Mouse (Mus musculus) embryonic facial prominence, embryonic 15.5 days (tissue): ENCODE measurements around the gene Ctdspl. TPM values are rescaled to one million over a fixed set of nuclear protein-coding genes. Genes with fewer than 3 reads are reported as not detected.

Experiments
- microRNA-seq: library from miRNA; unstranded; fragments of <30 nt; microRNA quantifications from one replicate; pipeline ENCODE4, GENCODE M21; 2016; ENCODE audit warnings: borderline number of aligned reads
- polyA plus RNA-seq: library from polyadenylated mRNA; unstranded; fragments of >200 nt; fragmentation: Nextera tagmentation; extraction: Ambion mirVana; gene quantifications from 2 replicates; pipeline ENCODE4 v1.2.1, GENCODE M21; 2015

Ctdspl gene
- polyA plus RNA-seq, 1 experiment from 2014 or later: 19.2 TPM

Small RNA genes lying within 50 kb of the gene (microRNA-seq; reads per million reads assigned to microRNA genes)
- 10.2 reads per million, percentile 29 among the genes with 10 or more reads in this experiment for gene Mir26a-1

Other genes with a start within 250 kb of the Ctdspl start
- 17.1 and 19.0 TPM in 2 replicates for gene Vill, start 126.3 kb downstream of the Ctdspl start, polyA plus RNA-seq
- gene Plcd1, start 167.0 kb downstream of the Ctdspl start, polyA plus RNA-seq: 48.7 and 49.1 TPM in 2 replicates
- 1.4 and 3.5 TPM in 2 replicates for gene Dlec1, start 176.0 kb downstream of the Ctdspl start, polyA plus RNA-seq
- gene Acaa1b, start 230.6 kb downstream of the Ctdspl start, polyA plus RNA-seq: 2.1 and 3.0 TPM in 2 replicates
- gene Gm47289, start 232.7 kb downstream of the Ctdspl start, polyA plus RNA-seq: not detected in 2 replicates